Mouse (Mus musculus) ES-Bruce4 (cell line): ENCODE measurements around the gene Plekha4.

ENCODE experiments used
- CTCF ChIP-seq: IDR thresholded peaks from one replicate; pipeline ENCODE4 v1.8.1; 2011; ENCODE audit warnings: low read depth, low read length
- EP300 ChIP-seq: IDR thresholded peaks from 2 replicates; pipeline ENCODE4 v1.6.1; 2011; ENCODE audit warnings: low read depth, low read length; ENCODE audit not compliant: insufficient read depth
- POLR2A ChIP-seq: IDR thresholded peaks from one replicate; pipeline ENCODE4 v1.8.1; 2011; ENCODE audit warnings: low read length; ENCODE audit not compliant: insufficient read depth

DNA sequence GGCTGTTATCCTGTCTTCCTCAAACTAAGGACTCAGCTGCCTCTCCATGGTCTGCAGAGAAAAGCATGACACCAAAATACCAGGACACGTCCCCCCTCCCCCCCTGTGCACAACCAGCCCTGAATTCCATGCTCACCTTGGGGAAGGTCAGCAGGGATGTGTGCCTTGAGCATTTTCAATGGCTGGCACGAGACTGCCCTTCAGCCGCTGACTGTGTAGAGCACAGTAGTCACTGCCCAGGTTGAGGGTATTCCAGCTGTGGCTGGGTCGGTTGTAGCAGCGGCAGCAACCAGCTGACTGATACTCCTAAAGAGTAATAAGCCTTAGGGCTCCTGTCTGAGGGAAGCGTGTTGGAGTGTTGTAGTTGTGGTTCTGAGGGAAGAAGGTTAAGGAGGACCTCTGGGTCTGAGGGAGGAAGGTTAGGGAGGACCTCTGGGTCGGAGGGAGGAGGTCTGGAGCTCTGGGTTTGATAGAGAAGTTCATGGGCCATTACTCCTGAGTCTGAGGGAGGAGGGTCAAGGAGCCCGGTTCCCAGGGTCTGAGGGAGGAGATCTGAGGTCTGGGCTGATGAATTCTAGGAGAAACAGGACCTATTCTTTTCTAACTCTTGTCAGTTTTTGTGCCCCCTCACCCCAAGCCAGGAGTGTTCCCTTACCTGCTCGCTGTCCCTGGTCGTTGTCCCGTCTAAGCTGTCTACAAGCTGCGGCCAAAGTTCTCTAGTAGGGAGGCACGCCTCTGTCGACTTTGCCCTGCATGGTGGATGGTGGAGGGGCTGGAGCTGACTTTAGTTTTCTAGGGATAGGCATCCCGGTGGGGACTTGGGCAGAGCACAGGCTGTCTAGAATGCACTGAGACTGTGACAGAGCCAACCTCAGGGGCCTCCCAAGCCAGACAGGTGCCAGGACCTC lies 48.6 kb downstream of the Plekha4 start:
- TF ChIP-seq POLR2A, result no peak
- no peak for TF ChIP-seq CTCF
- peak; percentile 84 for TF ChIP-seq EP300
